22 mouse cellular contexts compared by ENCODE assay signal in the genomic region with DNA sequence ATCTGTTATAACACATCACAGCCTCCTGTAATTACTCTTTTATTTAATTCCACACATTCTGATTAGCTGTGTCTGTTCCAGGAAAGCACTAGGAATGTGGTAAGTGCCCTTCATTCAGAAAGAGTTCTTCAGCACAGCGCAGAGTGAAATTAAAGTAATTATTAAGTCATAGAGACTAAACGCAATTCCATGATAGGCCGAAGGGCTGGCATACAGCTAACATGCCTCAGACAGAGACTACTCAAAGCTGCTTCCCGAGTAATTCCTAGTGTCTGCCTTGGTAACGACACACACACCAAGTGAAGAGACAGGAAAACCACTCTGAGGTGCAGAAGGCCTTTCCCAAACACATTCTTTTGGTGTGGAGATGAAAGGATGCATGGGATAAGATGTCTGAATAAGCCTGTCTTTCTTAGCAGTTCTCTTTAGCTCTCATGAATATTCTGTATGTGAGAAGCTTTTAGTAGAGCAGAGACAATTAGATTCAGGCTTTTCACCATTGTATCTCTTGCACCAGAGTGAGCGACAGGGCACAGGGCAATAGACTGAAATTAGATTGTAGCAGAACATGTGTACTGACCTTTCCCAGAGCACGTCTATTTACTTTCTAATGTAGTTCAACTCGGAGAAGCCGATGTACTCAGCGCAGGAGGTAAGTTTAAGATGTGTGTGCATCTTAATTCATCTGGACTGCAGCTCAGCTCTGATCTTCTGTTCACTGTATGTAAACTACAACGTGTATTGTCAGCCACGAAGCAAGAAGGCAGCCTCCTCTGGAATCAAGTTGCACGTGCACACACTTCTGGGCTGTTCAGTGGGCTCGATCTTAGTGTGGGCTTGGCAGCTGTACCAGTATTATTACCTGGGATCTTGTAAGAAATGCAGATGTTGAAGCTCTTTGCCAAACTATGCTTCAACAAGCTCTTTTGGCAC.
DNase-seq lines count a peak whose midpoint lies in the region; ATAC-seq lines count a peak whose summit lies in the region.
"Had no signal": no experiment of that assay in that cellular context is flagged by ENCODE, and none has a peak within 500 bp of the region (broad histone marks: within the 10 kb centered on the region; RNA-seq: fewer than 3 reads in every experiment).

No protein-coding gene starts in this region.

- no peaks in the 10 kb centered on the region for H3K36me3 ChIP-seq in forebrain, embryonic 10.5 days (replicated peaks)
- no peaks in the 10 kb centered on the region for H3K36me3 ChIP-seq in hindbrain, embryonic 11.5 days (ENCODE audit: control insufficient read depth, insufficient read depth, low read length)
- H3K36me3 ChIP-seq in midbrain, embryonic 13.5 days, result no peaks in the 10 kb centered on the region
- H3K36me3 ChIP-seq: embryonic facial prominence, embryonic 12.5 days; G1E; heart, embryonic 13.5 days; liver, embryonic 15.5 days; neural tube, embryonic 12.5 days had no signal

- no peaks in the 10 kb centered on the region; the same call in 1 of the 2 replicates for H3K27me3 ChIP-seq in forebrain, embryonic 10.5 days (ENCODE audit: poor library complexity, severe bottlenecking)
- H3K27me3 ChIP-seq in hindbrain, embryonic 11.5 days (ENCODE audit: control insufficient read depth, insufficient read depth, low read length), result no peaks in the 10 kb centered on the region
- H3K27me3 ChIP-seq in midbrain, embryonic 13.5 days, result no peaks in the 10 kb centered on the region
- H3K27me3 ChIP-seq: embryonic facial prominence, embryonic 12.5 days; heart, embryonic 13.5 days; liver, embryonic 15.5 days; megakaryocyte, embryonic 14.5 days; neural tube, embryonic 12.5 days had no signal

- H3K27ac ChIP-seq in forebrain, embryonic 10.5 days, result peak overlapping the region; percentile 60; the same call in 1 of the 2 replicates
- H3K27ac ChIP-seq in hindbrain, embryonic 11.5 days (ENCODE audit: low read depth, low read length), result peak overlapping the region; percentile 61
- peak overlapping the region; percentile 71 for H3K27ac ChIP-seq in midbrain, embryonic 13.5 days
- H3K27ac ChIP-seq: embryonic facial prominence, embryonic 12.5 days; heart, embryonic 13.5 days; layer of hippocampus, adult 2 months; liver, embryonic 15.5 days; neural tube, embryonic 12.5 days had no signal

- 70% methylated on average over 14 of the region's 14 CpGs for WGBS in forebrain, embryonic 10.5 days
- 43% methylated on average over 14 of the region's 14 CpGs for WGBS in hindbrain, embryonic 11.5 days
- 18% methylated on average over 14 of the region's 14 CpGs for WGBS in midbrain, embryonic 13.5 days

- no peaks in the 10 kb centered on the region for H3K9me3 ChIP-seq in forebrain, embryonic 10.5 days
- no peaks in the 10 kb centered on the region for H3K9me3 ChIP-seq in hindbrain, embryonic 11.5 days (ENCODE audit: control insufficient read depth, low read length)
- H3K9me3 ChIP-seq in midbrain, embryonic 13.5 days, result no peaks in the 10 kb centered on the region
- H3K9me3 ChIP-seq: embryonic facial prominence, embryonic 12.5 days; heart, embryonic 13.5 days; liver, embryonic 15.5 days; neural tube, embryonic 12.5 days had no signal

- H3K4me1 ChIP-seq in forebrain, embryonic 10.5 days, result peaks cover 20% of the 10 kb centered on the region
- no peaks in the 10 kb centered on the region; the same call in 1 of the 2 replicates for H3K4me1 ChIP-seq in hindbrain, embryonic 11.5 days (replicated peaks; ENCODE audit: control insufficient read depth, insufficient read depth, low read length)
- H3K4me1 ChIP-seq in midbrain, embryonic 13.5 days (replicated peaks), result peaks cover 23% of the 10 kb centered on the region
- H3K4me1 ChIP-seq: embryonic facial prominence, embryonic 12.5 days; heart, embryonic 13.5 days; liver, embryonic 15.5 days; megakaryocyte, embryonic 14.5 days had no signal

- H3K4me3 ChIP-seq in forebrain, embryonic 10.5 days, result no peak overlapping the region
- no peak overlapping the region for H3K4me3 ChIP-seq in hindbrain, embryonic 11.5 days (ENCODE audit: low read depth, low read length)
- no peak overlapping the region for H3K4me3 ChIP-seq in midbrain, embryonic 13.5 days (replicated peaks)
- H3K4me3 ChIP-seq: embryonic facial prominence, embryonic 12.5 days; heart, embryonic 13.5 days; layer of hippocampus, adult 2 months; liver, embryonic 15.5 days; megakaryocyte, embryonic 14.5 days; neural tube, embryonic 12.5 days had no signal

- H3K4me2 ChIP-seq in hindbrain, embryonic 11.5 days (replicated peaks; ENCODE audit: low read depth, low read length), result no peak overlapping the region
- H3K4me2 ChIP-seq in midbrain, embryonic 13.5 days (replicated peaks), result no peak overlapping the region
- H3K4me2 ChIP-seq: embryonic facial prominence, embryonic 12.5 days; heart, embryonic 13.5 days; liver, embryonic 15.5 days; neural tube, embryonic 12.5 days had no signal

- peak; percentile 18 for DNase-seq in embryo, embryonic 10 days (ENCODE audit: low spot score)
- no peak for DNase-seq in embryo, embryonic 9.5 days (ENCODE audit: extremely low spot score)
- DNase-seq in forebrain, embryonic 10.5 days (ENCODE audit: extremely low spot score, low spot score), result no peak
- DNase-seq in hindbrain, embryonic 11.5 days (ENCODE audit: low spot score), result peak; percentile 33
- DNase-seq in thymus, postnatal 36 days, result no peak
- DNase-seq in left cerebral cortex, adult 18-20 months (ENCODE audit: low spot score in 2 of 2), result no peak
- DNase-seq in lung, postnatal 25 days (ENCODE audit: low spot score), result no peak
- DNase-seq: cerebellum, postnatal 14 days; heart, postnatal 36 days; lung, postnatal 10 days; right cerebral cortex, postnatal 4 days; thymus, postnatal 14 days had no signal

- ATAC-seq in hindbrain, embryonic 11.5 days (ENCODE audit: low FRiP score), result peak; percentile 76
- ATAC-seq in midbrain, embryonic 13.5 days, result peak; percentile 79
- ATAC-seq: CD4-positive, CD25-positive, alpha-beta regulatory T cell, adult 4 months; intestine, embryonic 16.5 days had no signal

- no peak overlapping the region for H3K9ac ChIP-seq in hindbrain, embryonic 11.5 days (ENCODE audit: low read depth, low read length)
- no peak overlapping the region for H3K9ac ChIP-seq in midbrain, embryonic 13.5 days (replicated peaks)
- H3K9ac ChIP-seq: embryonic facial prominence, embryonic 12.5 days; heart, embryonic 13.5 days; liver, embryonic 15.5 days; neural tube, embryonic 12.5 days had no signal

Comparison
In these comparisons a context has a peak if more than half of its experiments do, and no peak if none do; other contexts are left out.
1. DNase-seq: peak in embryo, embryonic 10 days (single experiment) and hindbrain, embryonic 11.5 days (single experiment); none in embryo, embryonic 9.5 days (single experiment), forebrain, embryonic 10.5 days (single experiment), thymus, postnatal 36 days (0 of 2), left cerebral cortex, adult 18-20 months (0 of 2) and lung, postnatal 25 days (single experiment).
2. Peak in every context shown above with its lines, with median percentiles within 50 percentile points of each other: H3K27ac ChIP-seq.